Mouse (Mus musculus) forebrain, embryonic 15.5 days (tissue): Measurements from ENCODE around the gene Pdgfc. TPM values are rescaled to one million over a fixed set of nuclear protein-coding genes. Genes with fewer than 3 reads are reported as not detected.
"Not testable (repeated sequence)": the region's sequence is repeated elsewhere in the genome, so short reads cannot be mapped to it uniquely, and the experiment has no call there.

Experiments
- ATAC-seq: fragments of 200-750 bp; cut with Nextera tagmentation; replicated peaks from 2 replicates; pipeline ENCODE4 v1.8.0; 2017; ENCODE audit warnings: mild to moderate bottlenecking, moderate TSS enrichment, moderate library complexity
- H3K27ac ChIP-seq: fragments of 300-500 bp; sonication (generic); replicated peaks from 2 replicates; pipeline ENCODE4 v1.5.1; 2015; ENCODE audit warnings: mild to moderate bottlenecking, inconsistent platforms
- H3K27me3 ChIP-seq: fragments of 300-500 bp; sonication (generic); 2 replicates; pipeline ENCODE4 v1.6.1; 2015; ENCODE audit warnings: inconsistent platforms
- H3K36me3 ChIP-seq: fragments of 300-500 bp; sonication (generic); 2 replicates; pipeline ENCODE4 v1.6.1; 2015; ENCODE audit warnings: mild to moderate bottlenecking, inconsistent platforms
- H3K4me1 ChIP-seq: fragments of 300-500 bp; sonication (generic); 2 replicates; pipeline ENCODE4 v1.6.1; 2015; ENCODE audit warnings: inconsistent platforms
- H3K4me2 ChIP-seq: fragments of 300-500 bp; sonication (generic); replicated peaks from 2 replicates; pipeline ENCODE4 v1.6.1; 2015; ENCODE audit warnings: mild to moderate bottlenecking, inconsistent platforms
- H3K4me3 ChIP-seq: fragments of 300-500 bp; sonication (generic); 2 replicates; pipeline ENCODE4 v1.5.1; 2015; ENCODE audit warnings: mild to moderate bottlenecking, inconsistent platforms
- H3K9ac ChIP-seq: fragments of 300-500 bp; sonication (generic); replicated peaks from 2 replicates; pipeline ENCODE4 v1.6.1; 2015; ENCODE audit warnings: mild to moderate bottlenecking, inconsistent platforms
- H3K9me3 ChIP-seq: fragments of 300-500 bp; sonication (generic); 2 replicates; pipeline ENCODE4 v1.6.1; 2016; ENCODE audit warnings: inconsistent platforms
- WGBS: fragments of 180-500 bp; shearing (Covaris S2); methylation state at CpG from one replicate; pipeline ENCODE4 v1.1.7; 2015; ENCODE audit warnings: mixed read lengths; 5-methylcytosine and 5-hydroxymethylcytosine counted together
- polyA plus RNA-seq: library from polyadenylated mRNA; unstranded; fragments of >200 nt; fragmentation: Nextera tagmentation; extraction: Ambion mirVana; gene quantifications from 2 replicates; pipeline ENCODE4 v1.2.1, GENCODE M21; 2015

Pdgfc gene
- polyA plus RNA-seq, 1 experiment from 2014 or later: 6.8 TPM

DNA sequence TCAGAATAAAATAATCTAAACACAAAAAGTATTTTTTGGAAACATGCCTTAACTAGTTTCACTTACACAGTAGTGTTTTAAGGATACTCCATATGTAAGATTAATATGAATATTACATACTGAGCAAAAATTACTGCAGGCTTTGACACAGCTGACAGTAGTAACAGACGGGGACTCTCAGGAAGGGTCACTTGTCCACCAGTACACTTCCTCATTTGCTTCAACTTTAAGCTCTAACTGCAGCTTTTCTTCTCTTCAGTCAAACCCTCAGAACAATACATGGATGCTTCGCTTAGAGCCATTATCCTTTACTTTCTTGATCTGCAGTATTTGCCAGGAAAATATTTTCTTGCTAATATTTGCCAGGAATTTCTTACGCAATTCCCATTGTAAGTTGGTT lies 87.2 kb downstream of the Pdgfc start:
- Histone ChIP-seq H3K27ac (no peak overlapping the region), H3K9ac (no peak overlapping the region), H3K9me3 (no peaks in the 10 kb centered on the region), H3K4me3 (no peak overlapping the region), H3K36me3 (no peaks in the 10 kb centered on the region), H3K4me1 (no peaks in the 10 kb centered on the region), H3K4me2 (no peak overlapping the region), H3K27me3 (no peaks in the 10 kb centered on the region)
- ATAC-seq: no peak
- WGBS: 87% methylated on average over 3 of the region's 3 CpGs

DNA sequence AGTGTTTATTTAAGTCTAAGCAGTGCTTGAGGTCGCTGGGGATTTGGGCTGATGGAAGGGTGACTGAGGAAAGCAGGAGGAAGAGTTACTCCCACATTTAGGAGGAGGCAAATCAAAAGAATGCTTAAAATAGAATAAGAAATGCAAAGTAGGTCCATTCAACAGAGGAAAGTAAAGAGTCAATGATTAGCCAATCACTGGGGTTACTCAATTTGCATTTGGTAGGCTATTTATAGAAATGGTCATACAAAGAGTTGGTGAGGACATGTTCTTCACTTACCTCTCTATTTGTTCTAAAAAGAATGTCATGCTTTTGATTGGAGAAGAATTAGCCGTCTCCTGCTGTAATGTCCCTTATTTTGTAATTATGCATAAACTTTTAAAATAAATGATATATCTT lies 90.8 kb downstream of the Pdgfc start:
- Histone ChIP-seq H3K4me2 (no peak overlapping the region), H3K4me3 (no peak overlapping the region), H3K9ac (no peak overlapping the region), H3K27ac (no peak overlapping the region), H3K36me3 (no peaks in the 10 kb centered on the region), H3K27me3 (no peaks in the 10 kb centered on the region), H3K4me1 (no peaks in the 10 kb centered on the region), H3K9me3 (no peaks in the 10 kb centered on the region)
- ATAC-seq: no peak
- WGBS: 36% methylated on average over 2 of the region's 2 CpGs

DNA sequence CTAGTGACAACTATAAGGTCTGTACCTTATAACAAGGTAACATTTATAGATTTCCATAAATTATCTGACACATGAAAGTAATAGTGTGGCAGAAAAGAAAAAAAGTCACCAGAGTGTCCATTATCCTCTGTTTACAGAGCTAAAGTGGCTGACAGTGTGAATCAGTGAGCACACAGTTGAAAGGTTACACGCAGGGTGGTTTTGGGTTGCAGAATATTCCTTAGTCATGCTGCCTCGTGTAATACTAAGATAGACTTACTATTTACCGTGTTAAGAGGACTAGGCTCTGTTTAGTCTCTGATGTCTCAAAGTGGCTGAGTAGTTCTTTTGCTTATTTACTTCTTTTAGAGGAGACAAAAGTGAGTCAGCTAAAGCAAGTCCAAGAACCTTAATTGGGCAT lies 100.8 kb downstream of the Pdgfc start:
- no peak overlapping the region for H3K4me3 ChIP-seq
- no peak overlapping the region for H3K27ac ChIP-seq
- WGBS: 87% methylated on average over 3 of the region's 3 CpGs
- ATAC-seq: no peak
- H3K9me3 ChIP-seq: no peaks in the 10 kb centered on the region
- no peaks in the 10 kb centered on the region for H3K4me1 ChIP-seq
- H3K9ac ChIP-seq: no peak overlapping the region
- no peaks in the 10 kb centered on the region for H3K36me3 ChIP-seq
- H3K4me2 ChIP-seq: no peak overlapping the region
- no peaks in the 10 kb centered on the region for H3K27me3 ChIP-seq

DNA sequence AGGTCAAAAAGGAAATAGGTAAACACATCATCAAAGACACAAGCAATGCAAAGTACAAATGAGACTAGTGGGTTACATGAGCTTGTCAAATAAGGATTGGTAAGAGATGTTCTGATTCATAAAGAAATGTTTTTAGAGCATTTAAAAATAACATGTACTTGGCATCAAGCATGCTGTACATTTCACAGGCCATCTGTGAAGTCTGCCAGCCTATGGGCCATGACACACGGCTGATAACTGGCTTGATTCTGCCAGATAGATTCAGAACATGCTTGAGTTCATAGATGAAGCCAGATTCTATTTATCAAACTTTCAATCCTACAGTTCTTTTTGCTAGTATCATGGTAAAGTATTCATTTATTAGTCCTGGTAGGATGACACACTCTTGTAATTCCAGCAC lies 101.8 kb downstream of the Pdgfc start:
- ATAC-seq: not testable (repeated sequence)

DNA sequence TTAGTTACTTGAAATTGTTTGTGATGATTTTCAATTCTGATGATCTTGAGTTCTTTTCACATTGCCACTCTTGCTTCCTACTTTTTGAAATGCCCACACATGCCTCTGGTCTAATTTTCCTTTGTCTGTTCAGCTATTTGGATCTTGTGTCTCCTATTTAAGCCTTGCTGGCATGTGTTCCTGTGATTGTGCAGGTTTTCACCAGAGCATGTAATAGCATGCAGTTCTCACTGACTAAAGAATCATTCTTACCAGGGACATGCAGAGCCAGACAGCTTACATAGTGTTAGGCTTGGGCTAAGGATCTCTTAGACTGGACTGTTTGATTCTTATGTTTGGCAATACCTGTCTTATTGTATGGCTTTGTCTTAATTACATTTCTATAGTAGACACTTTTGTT lies 107.5 kb downstream of the Pdgfc start:
- H3K27ac ChIP-seq: no peak overlapping the region
- no peak overlapping the region for H3K9ac ChIP-seq
- no peak overlapping the region for H3K4me3 ChIP-seq
- no peaks in the 10 kb centered on the region for H3K4me1 ChIP-seq
- no peak for ATAC-seq
- H3K36me3 ChIP-seq: no peaks in the 10 kb centered on the region
- H3K4me2 ChIP-seq: no peak overlapping the region
- no peaks in the 10 kb centered on the region for H3K27me3 ChIP-seq
- H3K9me3 ChIP-seq: no peaks in the 10 kb centered on the region

More for the DNA sequence above, 101.8 kb downstream of the Pdgfc start:
- H3K36me3 ChIP-seq, H3K4me3 ChIP-seq, H3K4me2 ChIP-seq, H3K9ac ChIP-seq, H3K9me3 ChIP-seq, H3K27me3 ChIP-seq, H3K4me1 ChIP-seq, H3K27ac ChIP-seq: not testable (repeated sequence)
- 65% methylated on average over 1 of the region's 1 CpGs for WGBS

DNA sequence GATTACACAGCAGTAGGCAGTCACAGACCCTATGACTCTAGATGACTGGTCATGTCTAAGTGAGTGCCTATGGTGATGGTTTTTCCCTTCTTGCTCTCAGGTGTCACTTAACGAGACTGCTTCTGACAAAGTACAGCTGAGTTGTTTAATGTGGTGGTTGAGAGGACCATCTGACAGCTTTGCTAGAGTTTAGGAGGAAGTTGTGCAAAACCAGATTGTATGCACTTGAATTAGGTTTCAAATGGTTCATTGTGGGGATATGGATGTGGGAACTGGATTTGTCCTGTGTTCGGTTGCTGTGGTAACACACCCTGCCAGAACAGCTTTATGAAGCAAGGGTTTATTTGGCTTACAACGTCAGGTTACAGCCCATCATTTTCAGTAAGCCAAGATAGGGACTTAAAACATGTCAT lies 112.9 kb downstream of the Pdgfc start:
- Histone ChIP-seq H3K27me3 (no peaks in the 10 kb centered on the region), H3K36me3 (no peaks in the 10 kb centered on the region), H3K4me1 (peaks cover 8% of the 10 kb centered on the region; the same call in 1 of the 2 replicates), H3K9ac (no peak overlapping the region), H3K4me3 (no peak overlapping the region), H3K27ac (no peak overlapping the region), H3K4me2 (no peak overlapping the region), H3K9me3 (no peaks in the 10 kb centered on the region)
- peak; percentile 48 for ATAC-seq
- 31% methylated on average over 3 of the region's 3 CpGs for WGBS

DNA sequence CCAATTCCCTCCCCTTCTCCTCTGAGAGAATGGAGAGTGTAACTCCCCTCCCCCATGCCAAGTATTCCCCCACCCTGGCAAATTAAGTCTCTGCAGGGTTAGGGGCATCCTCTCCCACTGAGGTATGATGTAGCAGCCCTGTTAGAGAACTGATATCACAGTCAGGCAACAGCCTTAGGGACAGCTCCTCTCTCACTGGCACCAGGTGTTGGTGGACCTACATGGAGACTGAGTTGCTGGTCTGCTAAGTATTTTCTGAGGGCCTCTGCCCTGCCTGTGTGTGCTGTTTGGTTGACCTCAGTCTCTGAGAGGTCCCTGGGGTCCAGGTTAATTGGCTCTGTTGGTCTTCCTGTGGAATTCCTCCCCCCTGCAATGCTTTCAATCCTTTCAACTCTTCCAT lies 114.0 kb downstream of the Pdgfc start:
- H3K27ac ChIP-seq: no peak overlapping the region
- ATAC-seq: no peak
- H3K27me3 ChIP-seq: no peaks in the 10 kb centered on the region
- no peaks in the 10 kb centered on the region for H3K9me3 ChIP-seq
- H3K4me3 ChIP-seq: no peak overlapping the region
- no peak overlapping the region for H3K4me2 ChIP-seq
- H3K4me1 ChIP-seq: peaks cover 8% of the 10 kb centered on the region; the same call in 1 of the 2 replicates
- no peaks in the 10 kb centered on the region for H3K36me3 ChIP-seq
- no peak overlapping the region for H3K9ac ChIP-seq

DNA sequence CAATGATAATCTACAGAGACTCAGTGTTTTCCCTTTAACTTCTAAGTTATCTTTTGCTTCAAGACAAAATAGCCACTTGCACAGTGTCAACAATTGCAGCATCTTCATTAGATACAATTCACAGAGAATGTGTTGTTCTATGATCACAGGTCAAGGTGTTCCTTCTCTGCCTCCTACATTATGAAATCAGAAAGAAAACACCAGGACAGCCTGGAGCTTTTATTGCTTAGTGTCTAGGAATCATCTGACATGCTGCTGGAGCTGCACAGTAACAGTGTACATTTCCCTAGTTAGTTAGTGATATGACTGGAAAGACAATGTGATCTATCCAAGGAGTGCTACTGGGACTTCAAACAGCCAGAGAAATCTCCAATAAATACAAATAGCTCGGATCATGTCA lies 118.2 kb downstream of the Pdgfc start:
- no peak overlapping the region for H3K9ac ChIP-seq
- no peak for ATAC-seq
- peaks cover 4% of the 10 kb centered on the region; the same call in 1 of the 2 replicates for H3K4me1 ChIP-seq
- H3K27me3 ChIP-seq: no peaks in the 10 kb centered on the region
- H3K9me3 ChIP-seq: no peaks in the 10 kb centered on the region
- no peak overlapping the region for H3K27ac ChIP-seq
- no peaks in the 10 kb centered on the region for H3K36me3 ChIP-seq
- no peak overlapping the region for H3K4me3 ChIP-seq
- H3K4me2 ChIP-seq: no peak overlapping the region
- 82% methylated on average over 1 of the region's 1 CpGs for WGBS

DNA sequence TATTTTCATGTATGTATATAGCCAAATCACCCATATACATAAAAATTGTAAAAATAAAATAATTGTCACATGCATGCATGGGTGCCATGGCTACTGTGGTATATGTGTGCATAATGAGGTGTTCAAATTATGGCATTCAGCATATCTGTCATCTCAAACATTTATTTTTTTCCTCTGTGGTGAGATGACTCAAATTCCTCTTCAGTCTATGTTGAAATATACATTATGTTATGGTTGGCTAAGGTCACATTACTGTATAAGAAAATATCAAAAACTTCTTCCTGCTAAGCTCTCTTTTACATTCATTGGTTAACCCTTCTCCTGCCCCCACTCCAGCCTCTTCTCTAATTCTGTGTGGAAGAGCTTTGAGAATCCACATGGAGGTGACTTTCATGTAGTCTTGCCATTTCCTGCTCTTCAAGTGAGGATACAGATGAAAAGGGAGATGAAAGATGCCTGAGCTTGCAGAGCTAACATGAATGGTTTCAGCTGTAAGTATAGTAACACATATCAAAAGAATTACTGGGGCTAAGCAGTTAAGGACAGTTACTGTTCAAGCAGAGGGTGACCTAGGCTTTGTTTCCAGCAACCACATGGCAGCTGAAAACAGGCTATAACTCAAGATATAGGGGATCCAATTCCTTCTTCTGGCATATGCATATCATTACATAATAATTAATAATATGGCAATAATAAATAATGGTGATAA lies 124.4 kb downstream of the Pdgfc start:
- H3K27ac ChIP-seq: no peak overlapping the region
- no peak overlapping the region for H3K9ac ChIP-seq
- no peaks in the 10 kb centered on the region for H3K9me3 ChIP-seq
- H3K36me3 ChIP-seq: no peaks in the 10 kb centered on the region
- no peak for ATAC-seq
- no peaks in the 10 kb centered on the region for H3K4me1 ChIP-seq
- no peak overlapping the region for H3K4me3 ChIP-seq
- H3K27me3 ChIP-seq: no peaks in the 10 kb centered on the region
- H3K4me2 ChIP-seq: no peak overlapping the region

DNA sequence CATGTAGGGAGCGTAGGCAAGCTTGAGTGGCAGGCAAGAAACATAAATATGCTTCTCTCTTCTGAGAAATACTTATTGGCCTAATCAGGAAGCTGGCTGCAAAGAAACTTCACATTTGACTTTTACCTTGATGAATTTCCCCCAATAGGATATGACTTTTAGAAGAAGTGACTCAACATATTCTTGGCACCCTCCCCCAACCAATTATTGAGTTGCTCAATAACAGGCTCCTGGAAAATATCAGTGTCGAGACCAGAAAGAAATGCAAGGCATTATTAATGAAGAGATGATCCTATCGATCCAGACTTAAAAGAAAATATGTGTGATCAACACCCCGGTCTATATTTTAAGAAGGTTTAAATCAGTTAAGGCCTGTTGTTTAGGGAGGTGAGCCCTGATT lies 125.9 kb downstream of the Pdgfc start:
- Histone ChIP-seq H3K4me1 (no peaks in the 10 kb centered on the region), H3K9ac (no peak overlapping the region), H3K36me3 (no peaks in the 10 kb centered on the region), H3K9me3 (no peaks in the 10 kb centered on the region), H3K27me3 (no peaks in the 10 kb centered on the region), H3K4me2 (no peak overlapping the region), H3K4me3 (no peak overlapping the region), H3K27ac (no peak overlapping the region)
- 93% methylated on average over 4 of the region's 4 CpGs for WGBS
- no peak for ATAC-seq

DNA sequence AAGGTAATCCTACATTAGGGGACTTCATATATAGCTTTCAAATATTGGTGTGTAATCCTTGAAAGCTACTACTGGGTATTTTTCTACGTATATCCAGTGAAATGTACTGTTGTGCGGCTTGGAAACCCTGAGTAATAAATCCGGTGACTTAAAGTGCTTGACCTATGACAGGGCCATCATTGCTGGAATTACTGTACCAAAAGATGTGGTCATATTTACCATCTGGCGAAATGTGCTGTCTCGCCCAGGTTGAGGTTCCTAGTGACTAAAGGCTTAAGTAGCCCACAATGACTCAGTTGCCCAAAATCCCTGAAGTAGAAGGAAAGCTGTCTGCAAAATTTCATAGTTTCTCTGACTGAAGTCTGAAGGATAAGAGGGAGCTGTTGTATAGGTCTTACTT lies 127.9 kb downstream of the Pdgfc start:
- H3K27me3 ChIP-seq: no peaks in the 10 kb centered on the region
- no peak overlapping the region for H3K4me2 ChIP-seq
- H3K9ac ChIP-seq: no peak overlapping the region
- no peaks in the 10 kb centered on the region for H3K36me3 ChIP-seq
- no peaks in the 10 kb centered on the region for H3K4me1 ChIP-seq
- no peaks in the 10 kb centered on the region for H3K9me3 ChIP-seq
- no peak overlapping the region for H3K4me3 ChIP-seq
- 96% methylated on average over 5 of the region's 5 CpGs for WGBS
- ATAC-seq: no peak
- no peak overlapping the region for H3K27ac ChIP-seq

DNA sequence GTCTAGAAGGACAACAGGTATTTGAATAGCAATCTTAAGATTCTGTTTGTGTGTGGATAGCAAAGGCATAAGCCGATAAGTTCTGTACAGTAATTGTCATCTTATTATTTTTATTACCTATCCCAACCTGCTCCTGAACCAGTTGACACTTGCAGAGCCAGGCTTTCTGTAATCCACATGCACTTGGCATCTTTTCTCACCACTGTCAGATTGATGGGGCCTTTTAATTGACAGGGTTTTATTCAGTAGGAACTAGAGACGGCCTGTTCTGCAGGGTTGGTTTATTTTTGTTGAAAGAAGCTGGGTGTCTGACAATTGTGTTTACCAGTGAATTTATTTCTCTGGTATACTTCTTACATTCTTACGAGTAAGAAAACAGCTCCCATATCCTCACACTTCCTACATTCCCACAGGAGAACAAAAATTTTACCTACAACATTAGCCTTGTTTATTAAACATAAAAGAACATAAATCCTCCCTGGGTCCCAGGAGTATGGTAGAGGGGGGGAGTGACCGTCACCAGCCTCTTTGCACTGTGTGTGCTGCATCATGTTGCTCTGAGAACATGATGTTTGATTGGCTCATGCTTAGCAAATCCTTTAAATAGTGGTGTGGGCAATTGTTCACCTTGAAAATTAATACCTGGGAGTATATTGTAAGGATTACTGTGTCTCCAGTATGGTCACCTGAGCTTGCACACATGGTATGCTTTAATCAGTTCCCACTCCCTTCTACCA lies 134.0 kb downstream of the Pdgfc start:
- Histone ChIP-seq H3K4me2 (no peak overlapping the region), H3K4me1 (no peaks in the 10 kb centered on the region), H3K4me3 (no peak overlapping the region), H3K36me3 (no peaks in the 10 kb centered on the region), H3K9ac (no peak overlapping the region), H3K9me3 (no peaks in the 10 kb centered on the region), H3K27me3 (no peaks in the 10 kb centered on the region), H3K27ac (no peak overlapping the region)
- ATAC-seq: no peak
- WGBS: 59% methylated on average over 4 of the region's 4 CpGs

DNA sequence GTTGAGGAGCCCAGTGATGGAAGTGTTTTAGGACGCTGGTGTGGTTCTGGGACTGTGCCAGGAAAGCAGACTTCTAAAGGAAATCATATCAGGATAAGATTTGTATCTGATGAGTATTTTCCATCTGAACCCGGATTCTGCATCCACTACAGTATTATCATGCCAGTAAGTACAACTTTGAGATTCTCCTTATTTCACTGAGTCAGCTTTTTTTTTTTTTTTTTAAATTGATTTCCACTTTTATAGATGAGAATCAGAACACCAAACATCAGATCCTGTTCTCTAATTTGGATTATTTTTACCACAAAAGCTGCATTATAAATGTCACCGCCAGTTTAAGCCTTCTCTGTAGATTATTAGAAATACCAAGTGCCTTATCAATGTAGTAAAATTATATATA lies 138.6 kb downstream of the Pdgfc start:
- H3K4me3 ChIP-seq: no peak overlapping the region
- no peaks in the 10 kb centered on the region for H3K36me3 ChIP-seq
- H3K27me3 ChIP-seq: no peaks in the 10 kb centered on the region
- ATAC-seq: no peak
- no peak overlapping the region for H3K4me2 ChIP-seq
- H3K4me1 ChIP-seq: no peaks in the 10 kb centered on the region
- no peak overlapping the region for H3K27ac ChIP-seq
- no peak overlapping the region for H3K9ac ChIP-seq
- H3K9me3 ChIP-seq: no peaks in the 10 kb centered on the region
- 92% methylated on average over 3 of the region's 3 CpGs for WGBS
